Mouse (Mus musculus) limb, embryonic 14.5 days (tissue): ENCODE data around the gene Rnf169. TPM values are rescaled to one million over a fixed set of nuclear protein-coding genes. Genes with fewer than 3 reads are reported as not detected.

Source experiments
- ATAC-seq: fragments of 200-750 bp; cut with Nextera tagmentation; 2 replicates; pipeline ENCODE4 v1.8.0; 2017; ENCODE audit warnings: low read depth, moderate number of reproducible peaks, moderate TSS enrichment; ENCODE audit not compliant: low FRiP score
- DNase-seq: peaks from one replicate; pipeline ENCODE4 v3.0.0-alpha.2; 2015; ENCODE audit warnings: low spot score
- H3K27ac ChIP-seq: fragments of 300-500 bp; sonication (generic); replicated peaks from 2 replicates; pipeline ENCODE4 v1.5.1; 2014; ENCODE audit warnings: low read depth, mild to moderate bottlenecking, low read length, moderate library complexity, mixed read lengths
- H3K27me3 ChIP-seq: fragments of 300-500 bp; sonication (generic); 2 replicates; pipeline ENCODE4 v1.6.1; 2014; ENCODE audit warnings: low read length, mixed read lengths; ENCODE audit not compliant: control insufficient read depth, insufficient read depth
- H3K36me3 ChIP-seq: fragments of 300-500 bp; sonication (generic); 2 replicates; pipeline ENCODE4 v1.6.1; 2014; ENCODE audit warnings: mild to moderate bottlenecking, low read length, moderate library complexity, mixed read lengths; ENCODE audit not compliant: control insufficient read depth, insufficient read depth
- H3K4me1 ChIP-seq: fragments of 300-500 bp; sonication (generic); 2 replicates; pipeline ENCODE4 v1.6.1; 2014; ENCODE audit warnings: antibody characterized with exemption, low read length, mixed read lengths; ENCODE audit not compliant: control insufficient read depth, insufficient read depth
- H3K4me2 ChIP-seq: fragments of 300-500 bp; sonication (generic); replicated peaks from 2 replicates; pipeline ENCODE4 v1.6.1; 2014; ENCODE audit warnings: low read depth, mild to moderate bottlenecking, low read length, moderate library complexity; ENCODE audit not compliant: severe bottlenecking
- H3K4me3 ChIP-seq: fragments of 300-500 bp; sonication (generic); replicated peaks from 2 replicates; pipeline ENCODE4 v1.5.1; 2014; ENCODE audit warnings: low read length
- H3K9ac ChIP-seq: fragments of 300-500 bp; sonication (generic); 2 replicates; pipeline ENCODE4 v1.6.1; 2014; ENCODE audit warnings: mild to moderate bottlenecking, low read depth, low read length, moderate library complexity; ENCODE audit not compliant: severe bottlenecking
- H3K9me3 ChIP-seq: fragments of 300-500 bp; sonication (generic); 2 replicates; pipeline ENCODE4 v1.6.1; 2016; ENCODE audit warnings: low read length; ENCODE audit not compliant: control insufficient read depth
- POLR2A ChIP-seq: fragments of 200-500 bp; IDR thresholded peaks from 2 replicates; pipeline ENCODE4 v1.8.0; 2012; ENCODE audit warnings: inconsistent platforms, mild to moderate bottlenecking, moderate library complexity, borderline replicate concordance; ENCODE audit not compliant: insufficient read depth, insufficient read length; ENCODE audit errors: extremely low read depth
- WGBS: fragments of 180-500 bp; shearing (Covaris S2); extraction: QIAGEN DNeasy Blood & Tissue Kit; methylation state at CpG from one replicate; pipeline ENCODE4 v1.1.7; 2014; 5-methylcytosine and 5-hydroxymethylcytosine counted together
- polyA plus RNA-seq, 2 experiments: library from polyadenylated mRNA; depleted of rRNA in 1 of 2; stranded (reverse) in 1 of 2; unstranded in 1 of 2; fragments of >200 nt; fragmentation: Nextera tagmentation in 1 of 2; extraction: Ambion mirVana in 1 of 2; gene quantifications; 2 replicates each; pipeline versions ENCODE4 v1.2.1 to v1.2.3; 2012 to 2014

Rnf169 gene
- polyA plus RNA-seq, 2 experiments = 7.3 to 9.7 TPM

GRCm38 (mm10) chr7:99892351-99892750 lies 87.9 kb downstream of the Rnf169 start:
- Histone ChIP-seq H3K27ac (no peak overlapping the region), H3K4me1 (no peaks in the 10 kb centered on the region), H3K4me2 (no peak overlapping the region), H3K27me3 (no peaks in the 10 kb centered on the region), H3K36me3 (no peaks in the 10 kb centered on the region), H3K4me3 (no peak overlapping the region), H3K9ac (no peak overlapping the region), H3K9me3 (no peaks in the 10 kb centered on the region)
- no peak for DNase-seq
- WGBS = 83% methylated on average over 2 of the region's 2 CpGs
- ATAC-seq = no peak
- no peak for TF ChIP-seq POLR2A

GRCm38 (mm10) chr7:99891471-99891870 lies 88.8 kb downstream of the Rnf169 start:
- no peak for TF ChIP-seq POLR2A
- 74% methylated on average over 3 of the region's 3 CpGs for WGBS
- Histone ChIP-seq H3K9me3 (no peaks in the 10 kb centered on the region), H3K9ac (no peak overlapping the region), H3K4me2 (no peak overlapping the region), H3K4me1 (no peaks in the 10 kb centered on the region), H3K27ac (no peak overlapping the region), H3K27me3 (no peaks in the 10 kb centered on the region), H3K4me3 (no peak overlapping the region), H3K36me3 (no peaks in the 10 kb centered on the region)
- ATAC-seq (no peak), DNase-seq (no peak)

GRCm38 (mm10) chr7:99890168-99890755 lies 90.0 kb downstream of the Rnf169 start:
- H3K4me2 ChIP-seq = no peak overlapping the region
- H3K9me3 ChIP-seq = no peaks in the 10 kb centered on the region
- no peak overlapping the region for H3K9ac ChIP-seq
- WGBS = 58% methylated on average over 3 of the region's 3 CpGs
- no peak for DNase-seq
- no peak overlapping the region for H3K4me3 ChIP-seq
- H3K36me3 ChIP-seq = no peaks in the 10 kb centered on the region
- H3K27ac ChIP-seq = no peak overlapping the region
- H3K4me1 ChIP-seq = no peaks in the 10 kb centered on the region
- ATAC-seq = no peak
- H3K27me3 ChIP-seq = no peaks in the 10 kb centered on the region
- no peak for TF ChIP-seq POLR2A

- H3K9me3 ChIP-seq = no peaks in the 10 kb centered on the region
- no peak overlapping the region for H3K4me2 ChIP-seq
- TF ChIP-seq POLR2A = no peak
- no peak overlapping the region for H3K9ac ChIP-seq
- DNase-seq (no peak), ATAC-seq (no peak)
- 51% methylated on average over 10 of the region's 10 CpGs for WGBS
- H3K27ac ChIP-seq = no peak overlapping the region
- no peaks in the 10 kb centered on the region for H3K27me3 ChIP-seq
- no peaks in the 10 kb centered on the region for H3K4me1 ChIP-seq
- no peaks in the 10 kb centered on the region for H3K36me3 ChIP-seq
- no peak overlapping the region for H3K4me3 ChIP-seq
These were observed 90.9 kb downstream of the Rnf169 start for GRCm38 (mm10) chr7:99889175-99889880.

- DNase-seq (no peak), ATAC-seq (no peak)
- H3K36me3 ChIP-seq = no peaks in the 10 kb centered on the region
- no peak overlapping the region for H3K27ac ChIP-seq
- no peak overlapping the region for H3K9ac ChIP-seq
- no peak overlapping the region for H3K4me2 ChIP-seq
- no peaks in the 10 kb centered on the region for H3K9me3 ChIP-seq
- no peaks in the 10 kb centered on the region for H3K4me1 ChIP-seq
- no peak overlapping the region for H3K4me3 ChIP-seq
- TF ChIP-seq POLR2A = no peak
- H3K27me3 ChIP-seq = no peaks in the 10 kb centered on the region
These were observed 92.5 kb downstream of the Rnf169 start for GRCm38 (mm10) chr7:99887743-99888142.
